Mouse (Mus musculus): Measurements from ENCODE around the gene Dnajc28. TPM values are rescaled to one million over a fixed set of nuclear protein-coding genes. Genes with fewer than 3 reads are reported as not detected.

The Dnajc28 gene
- total and polyA plus RNA-seq, 2 experiments: 1.9 to 11.3 TPM

DNA sequence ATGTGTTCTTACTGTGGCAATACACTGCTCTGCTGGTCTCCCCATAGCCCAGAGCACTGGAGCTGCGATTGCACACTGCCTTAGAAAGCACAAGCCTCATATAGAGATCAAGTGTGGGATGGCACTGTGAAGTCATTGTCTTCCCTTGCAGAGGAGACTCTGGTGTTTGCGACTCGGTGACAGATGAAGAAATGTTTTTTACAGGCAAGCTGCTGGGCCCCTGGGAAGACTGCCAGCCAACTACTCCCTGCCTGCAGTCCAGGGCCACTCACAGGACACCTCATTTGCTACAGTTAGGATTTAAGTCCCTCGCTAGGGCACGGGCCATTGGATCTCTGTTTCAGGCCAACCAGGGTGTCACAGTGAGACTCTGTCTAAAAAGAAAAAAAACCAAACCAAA, 13.6 kb upstream of the Dnajc28 start:
- Histone ChIP-seq H3K27me3 (ENCODE audit: control insufficient read depth, insufficient read depth, low read length) (no peaks in the 10 kb centered on the region), H3K4me3 (ENCODE audit: insufficient read depth, low read depth, low read length) (no peak overlapping the region), H3K36me3 (ENCODE audit: control insufficient read depth, insufficient read depth, low read length) (peaks cover 50% of the 10 kb centered on the region), H3K79me2 (ENCODE audit: control insufficient read depth, insufficient read depth, low read length) (no peaks in the 10 kb centered on the region), H3K4me1 (ENCODE audit: control insufficient read depth, insufficient read depth, low read length) (no peaks in the 10 kb centered on the region; the same call in 1 of the 2 replicates), H3K27ac (replicated peaks; ENCODE audit: insufficient read depth, low read depth, low read length) (no peak overlapping the region), H3K9ac (ENCODE audit: low read depth, low read length) (no peak overlapping the region)
- DNase-seq (ENCODE audit: extremely low read depth, low read depth, low spot score): peak; percentile 28
- WGBS: 80% methylated on average over 5 of the region's 5 CpGs
- TF ChIP-seq CTCF (IDR thresholded peaks at IDR 0.05; ENCODE audit: low read depth, low read length) (no peak), POLR2A (IDR thresholded peaks at IDR 0.05; ENCODE audit: extremely low read depth, insufficient read depth, low read length) (no peak)

- Histone ChIP-seq H3K36me3 (ENCODE audit: control insufficient read depth, insufficient read depth, low read length) (peaks cover 44% of the 10 kb centered on the region), H3K27ac (replicated peaks; ENCODE audit: insufficient read depth, low read depth, low read length) (no peak overlapping the region), H3K9ac (ENCODE audit: low read depth, low read length) (no peak overlapping the region), H3K27me3 (ENCODE audit: control insufficient read depth, insufficient read depth, low read length) (no peaks in the 10 kb centered on the region), H3K4me3 (ENCODE audit: insufficient read depth, low read depth, low read length) (no peak overlapping the region), H3K4me1 (ENCODE audit: control insufficient read depth, insufficient read depth, low read length) (no peaks in the 10 kb centered on the region; the same call in 1 of the 2 replicates), H3K79me2 (ENCODE audit: control insufficient read depth, insufficient read depth, low read length) (no peaks in the 10 kb centered on the region)
- TF ChIP-seq POLR2A (IDR thresholded peaks at IDR 0.05; ENCODE audit: extremely low read depth, insufficient read depth, low read length) (no peak), CTCF (IDR thresholded peaks at IDR 0.05; ENCODE audit: low read depth, low read length) (no peak)
- no peak for DNase-seq (ENCODE audit: extremely low read depth, low read depth, low spot score)
- 81% methylated on average over 1 of the region's 1 CpGs for WGBS
These were observed 11.8 kb upstream of the Dnajc28 start for GRCm38 (mm10) chr16:91630584-91630983.

- H3K27me3 ChIP-seq (ENCODE audit: control insufficient read depth, insufficient read depth, low read length): no peaks in the 10 kb centered on the region
- no peak overlapping the region for H3K9ac ChIP-seq (ENCODE audit: low read depth, low read length)
- no peaks in the 10 kb centered on the region; the same call in 1 of the 2 replicates for H3K4me1 ChIP-seq (ENCODE audit: control insufficient read depth, insufficient read depth, low read length)
- 89% methylated on average over 4 of the region's 4 CpGs for WGBS
- DNase-seq (ENCODE audit: extremely low read depth, low read depth, low spot score): no peak
- H3K79me2 ChIP-seq (ENCODE audit: control insufficient read depth, insufficient read depth, low read length): no peaks in the 10 kb centered on the region
- H3K4me3 ChIP-seq (ENCODE audit: insufficient read depth, low read depth, low read length): no peak overlapping the region
- H3K36me3 ChIP-seq (ENCODE audit: control insufficient read depth, insufficient read depth, low read length): peaks cover 52% of the 10 kb centered on the region
- TF ChIP-seq POLR2A (IDR thresholded peaks at IDR 0.05; ENCODE audit: extremely low read depth, insufficient read depth, low read length): no peak
- no peak for TF ChIP-seq CTCF (IDR thresholded peaks at IDR 0.05; ENCODE audit: low read depth, low read length)
- H3K27ac ChIP-seq (replicated peaks; ENCODE audit: insufficient read depth, low read depth, low read length): no peak overlapping the region
These were observed 10.9 kb upstream of the Dnajc28 start for GRCm38 (mm10) chr16:91629749-91630148.

- Histone ChIP-seq H3K27me3 (ENCODE audit: control insufficient read depth, insufficient read depth, low read length) (no peaks in the 10 kb centered on the region), H3K79me2 (ENCODE audit: control insufficient read depth, insufficient read depth, low read length) (no peaks in the 10 kb centered on the region), H3K27ac (replicated peaks; ENCODE audit: insufficient read depth, low read depth, low read length) (no peak overlapping the region), H3K36me3 (ENCODE audit: control insufficient read depth, insufficient read depth, low read length) (peaks cover 55% of the 10 kb centered on the region), H3K4me1 (ENCODE audit: control insufficient read depth, insufficient read depth, low read length) (no peaks in the 10 kb centered on the region; the same call in 1 of the 2 replicates), H3K4me3 (ENCODE audit: insufficient read depth, low read depth, low read length) (no peak overlapping the region), H3K9ac (ENCODE audit: low read depth, low read length) (no peak overlapping the region)
- 44% methylated on average over 3 of the region's 3 CpGs for WGBS
- no peak for DNase-seq (ENCODE audit: extremely low read depth, low read depth, low spot score)
- TF ChIP-seq POLR2A (IDR thresholded peaks at IDR 0.05; ENCODE audit: extremely low read depth, insufficient read depth, low read length) (no peak), CTCF (IDR thresholded peaks at IDR 0.05; ENCODE audit: low read depth, low read length) (no peak)
These were observed 9.8 kb upstream of the Dnajc28 start for GRCm38 (mm10) chr16:91628673-91629072.

DNA sequence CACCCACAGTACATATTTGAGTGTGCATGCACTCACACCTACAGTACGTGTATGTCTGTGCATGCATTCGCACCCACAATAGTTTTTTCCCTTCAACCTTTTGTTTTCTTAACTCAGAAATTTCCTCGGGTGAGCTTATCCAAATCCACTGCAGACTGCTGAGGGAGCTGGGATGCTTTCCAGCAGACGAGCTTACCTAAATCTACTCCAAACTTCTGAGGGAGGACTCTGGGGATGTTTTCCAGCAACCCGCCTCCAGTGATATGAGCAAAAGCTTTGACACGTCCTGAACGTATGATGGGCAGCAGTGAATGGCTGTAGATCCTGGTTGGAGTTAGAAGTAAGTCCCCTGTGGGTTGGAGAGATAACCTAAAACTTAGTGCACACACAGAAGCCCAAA, 9.0 kb upstream of the Dnajc28 start:
- no peak for DNase-seq (ENCODE audit: extremely low read depth, low read depth, low spot score)
- H3K79me2 ChIP-seq (ENCODE audit: control insufficient read depth, insufficient read depth, low read length): no peaks in the 10 kb centered on the region
- no peak overlapping the region for H3K4me3 ChIP-seq (ENCODE audit: insufficient read depth, low read depth, low read length)
- H3K4me1 ChIP-seq (ENCODE audit: control insufficient read depth, insufficient read depth, low read length): no peaks in the 10 kb centered on the region
- H3K27ac ChIP-seq (replicated peaks; ENCODE audit: insufficient read depth, low read depth, low read length): no peak overlapping the region
- peaks cover 56% of the 10 kb centered on the region for H3K36me3 ChIP-seq (ENCODE audit: control insufficient read depth, insufficient read depth, low read length)
- 89% methylated on average over 7 of the region's 7 CpGs for WGBS
- H3K27me3 ChIP-seq (ENCODE audit: control insufficient read depth, insufficient read depth, low read length): no peaks in the 10 kb centered on the region
- TF ChIP-seq CTCF (IDR thresholded peaks at IDR 0.05; ENCODE audit: low read depth, low read length) (no peak), POLR2A (IDR thresholded peaks at IDR 0.05; ENCODE audit: extremely low read depth, insufficient read depth, low read length) (no peak)
- no peak overlapping the region for H3K9ac ChIP-seq (ENCODE audit: low read depth, low read length)

- 94% methylated on average over 9 of the region's 9 CpGs for WGBS
- Histone ChIP-seq H3K4me3 (ENCODE audit: insufficient read depth, low read depth, low read length) (no peak overlapping the region), H3K27me3 (ENCODE audit: control insufficient read depth, insufficient read depth, low read length) (no peaks in the 10 kb centered on the region), H3K9ac (ENCODE audit: low read depth, low read length) (no peak overlapping the region), H3K27ac (replicated peaks; ENCODE audit: insufficient read depth, low read depth, low read length) (no peak overlapping the region), H3K4me1 (ENCODE audit: control insufficient read depth, insufficient read depth, low read length) (peaks cover 3% of the 10 kb centered on the region; the same call in 1 of the 2 replicates), H3K79me2 (ENCODE audit: control insufficient read depth, insufficient read depth, low read length) (peaks cover 3% of the 10 kb centered on the region; the same call in 1 of the 2 replicates), H3K36me3 (ENCODE audit: control insufficient read depth, insufficient read depth, low read length) (peaks cover 26% of the 10 kb centered on the region; the same call in 1 of the 2 replicates)
- DNase-seq (ENCODE audit: extremely low read depth, low read depth, low spot score): no peak
- TF ChIP-seq CTCF (IDR thresholded peaks at IDR 0.05; ENCODE audit: low read depth, low read length) (no peak), POLR2A (IDR thresholded peaks at IDR 0.05; ENCODE audit: extremely low read depth, insufficient read depth, low read length) (no peak)
These were observed 4.2 kb upstream of the Dnajc28 start for GRCm38 (mm10) chr16:91623074-91623473.

Measured in liver, adult 2 months (tissue).